Mouse (Mus musculus): ENCODE results near the gene Fxn. TPM values are rescaled to one million over a fixed set of nuclear protein-coding genes. Genes with fewer than 3 reads are reported as not detected.

Gene Fxn
- polyA plus RNA-seq, 1 experiment from 2014 or later, result 34.2 TPM

GRCm38 (mm10) chr19:24314676-24315075 is 34.3 kb upstream of the Fxn start:
- no peaks in the 10 kb centered on the region for H3K4me1 ChIP-seq (ENCODE audit: insufficient read depth)
- no peak overlapping the region for H3K4me2 ChIP-seq (ENCODE audit: low read depth, low read length)
- 90% methylated on average over 11 of the region's 11 CpGs for WGBS (ENCODE audit: insufficient replicate concordance)
- H3K27ac ChIP-seq (ENCODE audit: low read depth), result no peak overlapping the region
- no peaks in the 10 kb centered on the region for H3K9me3 ChIP-seq (ENCODE audit: low read length)
- H3K9ac ChIP-seq (replicated peaks), result no peak overlapping the region
- no peaks in the 10 kb centered on the region for H3K36me3 ChIP-seq (replicated peaks; ENCODE audit: insufficient read depth, low read length)
- DNase-seq (no peak), ATAC-seq (no peak)
- TF ChIP-seq CTCF (IDR thresholded peaks at IDR 0.05; ENCODE audit: low read depth), result no peak
- TF ChIP-seq EP300 (IDR thresholded peaks at IDR 0.05; ENCODE audit: low read depth), result no peak
- H3K4me3 ChIP-seq (ENCODE audit: low read depth, low read length), result no peak overlapping the region
- H3K27me3 ChIP-seq (ENCODE audit: insufficient read depth, low read length), result no peaks in the 10 kb centered on the region

- Histone ChIP-seq H3K4me3 (ENCODE audit: low read depth, low read length) (no peak overlapping the region), H3K27me3 (ENCODE audit: insufficient read depth, low read length) (no peaks in the 10 kb centered on the region), H3K4me1 (ENCODE audit: insufficient read depth) (no peaks in the 10 kb centered on the region), H3K4me2 (ENCODE audit: low read depth, low read length) (no peak overlapping the region), H3K9ac (replicated peaks) (no peak overlapping the region), H3K27ac (ENCODE audit: low read depth) (no peak overlapping the region), H3K36me3 (replicated peaks; ENCODE audit: insufficient read depth, low read length) (no peaks in the 10 kb centered on the region), H3K9me3 (ENCODE audit: low read length) (no peaks in the 10 kb centered on the region)
- DNase-seq (no peak), ATAC-seq (no peak)
- TF ChIP-seq EP300 (IDR thresholded peaks at IDR 0.05; ENCODE audit: low read depth), result no peak
- TF ChIP-seq CTCF (IDR thresholded peaks at IDR 0.05; ENCODE audit: low read depth), result no peak
- 82% methylated on average over 12 of the region's 12 CpGs for WGBS (ENCODE audit: insufficient replicate concordance)
Measured at GRCm38 (mm10) chr19:24312556-24313342, 32.3 kb upstream of the Fxn start.

- Histone ChIP-seq H3K9me3 (ENCODE audit: low read length) (no peaks in the 10 kb centered on the region), H3K9ac (replicated peaks) (no peak overlapping the region), H3K4me3 (ENCODE audit: low read depth, low read length) (no peak overlapping the region), H3K4me2 (ENCODE audit: low read depth, low read length) (no peak overlapping the region), H3K36me3 (replicated peaks; ENCODE audit: insufficient read depth, low read length) (no peaks in the 10 kb centered on the region), H3K4me1 (ENCODE audit: insufficient read depth) (no peaks in the 10 kb centered on the region), H3K27me3 (ENCODE audit: insufficient read depth, low read length) (no peaks in the 10 kb centered on the region), H3K27ac (ENCODE audit: low read depth) (no peak overlapping the region)
- no peak for DNase-seq
- WGBS (ENCODE audit: insufficient replicate concordance), result 64% methylated on average over 5 of the region's 5 CpGs
- TF ChIP-seq CTCF (IDR thresholded peaks at IDR 0.05; ENCODE audit: low read depth) (no peak), EP300 (IDR thresholded peaks at IDR 0.05; ENCODE audit: low read depth) (no peak)
- no peak for ATAC-seq
Measured at GRCm38 (mm10) chr19:24312046-24312445, 31.6 kb upstream of the Fxn start.

GRCm38 (mm10) chr19:24308305-24308705 is 27.9 kb upstream of the Fxn start:
- Histone ChIP-seq H3K27me3 (ENCODE audit: insufficient read depth, low read length) (no peaks in the 10 kb centered on the region), H3K9ac (replicated peaks) (no peak overlapping the region), H3K4me3 (ENCODE audit: low read depth, low read length) (no peak overlapping the region), H3K4me1 (ENCODE audit: insufficient read depth) (no peaks in the 10 kb centered on the region), H3K27ac (ENCODE audit: low read depth) (no peak overlapping the region), H3K9me3 (ENCODE audit: low read length) (no peaks in the 10 kb centered on the region), H3K36me3 (replicated peaks; ENCODE audit: insufficient read depth, low read length) (no peaks in the 10 kb centered on the region), H3K4me2 (ENCODE audit: low read depth, low read length) (no peak overlapping the region)
- TF ChIP-seq EP300 (IDR thresholded peaks at IDR 0.05; ENCODE audit: low read depth), result no peak
- TF ChIP-seq CTCF (IDR thresholded peaks at IDR 0.05; ENCODE audit: low read depth), result no peak
- ATAC-seq (no peak), DNase-seq (no peak)
- WGBS (ENCODE audit: insufficient replicate concordance), result 47% methylated on average over 5 of the region's 5 CpGs

GRCm38 (mm10) chr19:24307271-24308221 is 27.1 kb upstream of the Fxn start:
- H3K27me3 ChIP-seq (ENCODE audit: insufficient read depth, low read length), result no peaks in the 10 kb centered on the region
- H3K27ac ChIP-seq (ENCODE audit: low read depth), result no peak overlapping the region
- no peaks in the 10 kb centered on the region for H3K36me3 ChIP-seq (replicated peaks; ENCODE audit: insufficient read depth, low read length)
- no peak for TF ChIP-seq CTCF (IDR thresholded peaks at IDR 0.05; ENCODE audit: low read depth)
- no peak for TF ChIP-seq EP300 (IDR thresholded peaks at IDR 0.05; ENCODE audit: low read depth)
- no peak overlapping the region for H3K4me3 ChIP-seq (ENCODE audit: low read depth, low read length)
- no peaks in the 10 kb centered on the region for H3K4me1 ChIP-seq (ENCODE audit: insufficient read depth)
- WGBS (ENCODE audit: insufficient replicate concordance), result 76% methylated on average over 13 of the region's 13 CpGs
- no peak overlapping the region for H3K9ac ChIP-seq (replicated peaks)
- H3K4me2 ChIP-seq (ENCODE audit: low read depth, low read length), result no peak overlapping the region
- no peak for ATAC-seq
- H3K9me3 ChIP-seq (ENCODE audit: low read length), result no peaks in the 10 kb centered on the region
- DNase-seq, result no peak

- DNase-seq, result no peak
- TF ChIP-seq EP300 (IDR thresholded peaks at IDR 0.05; ENCODE audit: low read depth) (no peak), CTCF (IDR thresholded peaks at IDR 0.05; ENCODE audit: low read depth) (peak; percentile 3; the same call in 1 of the 2 replicates)
- no peak overlapping the region for H3K27ac ChIP-seq (ENCODE audit: low read depth)
- H3K4me1 ChIP-seq (ENCODE audit: insufficient read depth), result no peaks in the 10 kb centered on the region
- ATAC-seq, result no peak
- H3K4me3 ChIP-seq (ENCODE audit: low read depth, low read length), result no peak overlapping the region
- no peaks in the 10 kb centered on the region for H3K27me3 ChIP-seq (ENCODE audit: insufficient read depth, low read length)
- H3K36me3 ChIP-seq (replicated peaks; ENCODE audit: insufficient read depth, low read length), result no peaks in the 10 kb centered on the region
- H3K9me3 ChIP-seq (ENCODE audit: low read length), result no peaks in the 10 kb centered on the region
- H3K9ac ChIP-seq (replicated peaks), result no peak overlapping the region
- WGBS (ENCODE audit: insufficient replicate concordance), result 85% methylated on average over 5 of the region's 5 CpGs
- no peak overlapping the region for H3K4me2 ChIP-seq (ENCODE audit: low read depth, low read length)
Measured at GRCm38 (mm10) chr19:24306351-24306750, 25.9 kb upstream of the Fxn start.

All from liver, postnatal 0 days (tissue).